Mouse (Mus musculus) stomach, postnatal 0 days (tissue): ENCODE measurements around the gene Inpp4a. TPM values are rescaled to one million over a fixed set of nuclear protein-coding genes. Genes with fewer than 3 reads are reported as not detected.

ENCODE experiments used
- ATAC-seq: fragments of 200-750 bp; cut with Nextera tagmentation; 2 replicates; pipeline ENCODE4 v1.8.0; 2017; ENCODE audit not compliant: low FRiP score, low TSS enrichment
- DNase-seq: peaks from one replicate; pipeline ENCODE4 v3.0.0-alpha.2; 2016; ENCODE audit warnings: low spot score
- H3K27ac ChIP-seq: fragments of 300-500 bp; sonication (generic); replicated peaks from 2 replicates; pipeline ENCODE4 v1.5.1; 2014; ENCODE audit warnings: mild to moderate bottlenecking, control low read depth
- H3K27me3 ChIP-seq: fragments of 300-500 bp; sonication (generic); 2 replicates; pipeline ENCODE4 v1.6.1; 2014; ENCODE audit warnings: low read length; ENCODE audit not compliant: control insufficient read depth, insufficient read depth
- H3K36me3 ChIP-seq: fragments of 300-500 bp; sonication (generic); 2 replicates; pipeline ENCODE4 v1.6.1; 2014; ENCODE audit warnings: low read length, mixed read lengths; ENCODE audit not compliant: control insufficient read depth, insufficient read depth
- H3K4me1 ChIP-seq: fragments of 300-500 bp; sonication (generic); replicated peaks from 2 replicates; pipeline ENCODE4 v1.6.1; 2014; ENCODE audit warnings: antibody characterized with exemption; ENCODE audit not compliant: control insufficient read depth, insufficient read depth
- H3K4me2 ChIP-seq: fragments of 300-500 bp; sonication (generic); replicated peaks from 2 replicates; pipeline ENCODE4 v1.6.1; 2014; ENCODE audit warnings: low read depth, mild to moderate bottlenecking, control low read depth, moderate library complexity
- H3K4me3 ChIP-seq: fragments of 300-500 bp; sonication (generic); 2 replicates; pipeline ENCODE4 v1.5.1; 2014; ENCODE audit warnings: low read depth, low read length, control low read depth
- H3K9ac ChIP-seq: fragments of 300-500 bp; sonication (generic); 2 replicates; pipeline ENCODE4 v1.6.1; 2014; ENCODE audit warnings: mild to moderate bottlenecking, low read length, control low read depth, mixed read lengths
- H3K9me3 ChIP-seq: fragments of 300-500 bp; sonication (generic); 2 replicates; pipeline ENCODE4 v1.6.1; 2016; ENCODE audit warnings: low read length; ENCODE audit not compliant: control insufficient read depth
- CTCF ChIP-seq: IDR thresholded peaks from 2 replicates; pipeline ENCODE4 v1.5.1; 2016; ENCODE audit warnings: antibody characterized with exemption, low read depth, mild to moderate bottlenecking, moderate library complexity
- EP300 ChIP-seq: optimal IDR thresholded peaks from 2 replicates; pipeline ENCODE3; 2016; ENCODE audit warnings: antibody characterized with exemption
- WGBS: fragments of 180-500 bp; shearing (Covaris S2); extraction: QIAGEN DNeasy Blood & Tissue Kit; methylation state at CpG from one replicate; pipeline ENCODE4 v1.1.7; 2014; 5-methylcytosine and 5-hydroxymethylcytosine counted together
- polyA plus RNA-seq: library from polyadenylated mRNA; unstranded; fragments of >200 nt; fragmentation: Nextera tagmentation; extraction: Ambion mirVana; gene quantifications from 2 replicates; pipeline ENCODE4 v1.2.1, GENCODE M21; 2015

The Inpp4a gene
- polyA plus RNA-seq, 1 experiment from 2014 or later = 10.6 TPM

DNA sequence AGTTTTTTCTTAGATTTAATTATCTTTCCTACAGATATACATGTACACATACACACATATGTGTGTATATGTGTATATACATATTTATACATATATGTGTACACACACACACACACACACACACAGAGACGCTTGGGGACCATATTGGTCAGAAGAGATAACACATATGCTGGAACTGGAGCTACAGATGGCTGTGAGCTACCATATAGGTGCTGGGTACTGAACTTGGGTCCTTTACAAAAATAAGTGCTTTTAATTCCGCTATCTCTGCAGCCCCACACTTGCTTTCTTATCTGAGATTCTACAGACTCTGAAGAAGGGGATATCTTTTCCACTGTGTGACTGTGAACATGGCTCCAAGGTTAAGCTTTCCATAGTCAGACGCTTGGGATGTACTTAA lies 43.6 kb downstream of the Inpp4a start:
- no peak overlapping the region for H3K27ac ChIP-seq
- H3K36me3 ChIP-seq = no peaks in the 10 kb centered on the region
- no peaks in the 10 kb centered on the region for H3K27me3 ChIP-seq
- 92% methylated on average over 3 of the region's 3 CpGs for WGBS
- ATAC-seq (no peak), DNase-seq (no peak)
- TF ChIP-seq EP300 (no peak), CTCF (no peak)
- H3K4me2 ChIP-seq = no peak overlapping the region
- no peak overlapping the region for H3K4me3 ChIP-seq
- H3K4me1 ChIP-seq = no peaks in the 10 kb centered on the region
- H3K9ac ChIP-seq = no peak overlapping the region
- no peaks in the 10 kb centered on the region for H3K9me3 ChIP-seq

DNA sequence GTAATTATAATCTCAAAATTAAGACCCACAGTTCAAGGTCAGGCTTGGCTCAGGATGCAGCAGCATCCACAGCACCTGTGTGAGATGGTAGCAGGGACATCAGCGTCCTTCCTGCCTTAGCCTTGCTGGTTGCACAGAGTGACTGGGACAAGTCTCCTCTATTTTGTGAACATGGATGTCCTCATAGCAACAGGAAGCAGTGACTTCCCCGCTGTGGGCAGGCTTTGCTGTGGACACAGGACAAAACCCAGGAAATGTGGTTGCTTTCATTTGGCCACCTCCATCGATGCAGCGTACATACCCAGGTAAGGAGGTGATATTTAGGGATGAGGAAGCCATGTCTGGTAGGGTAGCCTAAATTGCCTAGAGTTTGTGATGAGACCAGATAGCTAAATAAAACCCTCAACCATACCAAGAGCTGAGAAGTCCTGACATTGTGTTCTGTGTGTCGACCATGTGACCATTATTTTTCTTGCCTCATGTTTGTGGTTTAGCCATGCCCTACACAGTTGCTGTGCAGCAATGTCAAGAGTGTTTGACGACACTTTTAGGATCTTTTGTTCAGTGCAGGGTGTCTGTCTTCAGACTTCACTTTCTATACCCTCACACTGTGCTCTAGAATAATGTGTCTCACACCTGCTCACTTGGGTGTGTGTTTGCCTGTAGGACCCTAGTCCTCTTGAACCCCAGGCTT lies 44.7 kb downstream of the Inpp4a start:
- H3K36me3 ChIP-seq = no peaks in the 10 kb centered on the region
- no peak for DNase-seq
- 81% methylated on average over 6 of the region's 6 CpGs for WGBS
- no peak overlapping the region for H3K4me2 ChIP-seq
- no peak overlapping the region for H3K9ac ChIP-seq
- no peaks in the 10 kb centered on the region for H3K4me1 ChIP-seq
- H3K27ac ChIP-seq = no peak overlapping the region
- H3K9me3 ChIP-seq = no peaks in the 10 kb centered on the region
- TF ChIP-seq EP300 (no peak), CTCF (no peak)
- no peaks in the 10 kb centered on the region for H3K27me3 ChIP-seq
- H3K4me3 ChIP-seq = no peak overlapping the region
- ATAC-seq = no peak

DNA sequence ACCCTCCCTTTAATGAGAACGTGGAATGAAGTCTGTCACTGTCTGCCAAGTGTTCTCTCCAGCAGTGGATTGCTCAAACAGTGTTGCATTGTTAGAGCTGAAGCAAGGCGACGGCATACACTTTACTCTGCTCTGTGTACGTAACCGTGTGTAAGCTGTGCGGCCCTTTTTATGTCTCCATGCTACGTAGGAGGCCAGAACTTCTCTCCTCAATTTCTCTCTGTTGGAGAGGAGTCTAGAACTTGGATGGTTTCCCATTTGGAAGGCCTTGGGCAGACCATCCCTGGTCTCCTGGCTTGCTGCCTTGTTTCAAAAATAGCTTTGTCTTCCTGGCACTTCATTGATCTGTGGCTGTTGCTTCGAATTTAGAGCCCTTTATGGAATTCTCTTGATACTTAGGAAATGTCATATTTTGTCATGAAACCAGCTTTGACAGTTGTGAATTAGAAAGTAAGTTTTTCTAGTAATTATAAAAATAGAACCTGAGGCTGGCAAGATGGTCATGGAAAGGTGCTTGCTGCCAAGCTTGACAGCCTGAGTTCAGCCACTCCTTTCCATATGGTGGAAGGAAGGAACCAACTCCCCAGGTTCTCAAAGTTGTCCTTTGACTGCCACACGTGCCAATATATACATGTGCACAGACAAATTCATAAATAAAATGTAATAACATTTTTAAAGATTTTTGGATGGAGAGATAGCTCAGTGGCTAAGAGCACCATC lies 47.9 kb downstream of the Inpp4a start:
- H3K9me3 ChIP-seq = no peaks in the 10 kb centered on the region
- TF ChIP-seq CTCF (no peak), EP300 (no peak)
- H3K4me2 ChIP-seq = no peak overlapping the region
- H3K9ac ChIP-seq = no peak overlapping the region
- no peaks in the 10 kb centered on the region for H3K4me1 ChIP-seq
- ATAC-seq (0 out of 2 replicates have a peak, but pooled peaks have one; percentile 54), DNase-seq (no peak)
- H3K27ac ChIP-seq = no peak overlapping the region
- H3K4me3 ChIP-seq = no peak overlapping the region
- 30% methylated on average over 9 of the region's 9 CpGs for WGBS
- H3K27me3 ChIP-seq = no peaks in the 10 kb centered on the region
- no peaks in the 10 kb centered on the region for H3K36me3 ChIP-seq

DNA sequence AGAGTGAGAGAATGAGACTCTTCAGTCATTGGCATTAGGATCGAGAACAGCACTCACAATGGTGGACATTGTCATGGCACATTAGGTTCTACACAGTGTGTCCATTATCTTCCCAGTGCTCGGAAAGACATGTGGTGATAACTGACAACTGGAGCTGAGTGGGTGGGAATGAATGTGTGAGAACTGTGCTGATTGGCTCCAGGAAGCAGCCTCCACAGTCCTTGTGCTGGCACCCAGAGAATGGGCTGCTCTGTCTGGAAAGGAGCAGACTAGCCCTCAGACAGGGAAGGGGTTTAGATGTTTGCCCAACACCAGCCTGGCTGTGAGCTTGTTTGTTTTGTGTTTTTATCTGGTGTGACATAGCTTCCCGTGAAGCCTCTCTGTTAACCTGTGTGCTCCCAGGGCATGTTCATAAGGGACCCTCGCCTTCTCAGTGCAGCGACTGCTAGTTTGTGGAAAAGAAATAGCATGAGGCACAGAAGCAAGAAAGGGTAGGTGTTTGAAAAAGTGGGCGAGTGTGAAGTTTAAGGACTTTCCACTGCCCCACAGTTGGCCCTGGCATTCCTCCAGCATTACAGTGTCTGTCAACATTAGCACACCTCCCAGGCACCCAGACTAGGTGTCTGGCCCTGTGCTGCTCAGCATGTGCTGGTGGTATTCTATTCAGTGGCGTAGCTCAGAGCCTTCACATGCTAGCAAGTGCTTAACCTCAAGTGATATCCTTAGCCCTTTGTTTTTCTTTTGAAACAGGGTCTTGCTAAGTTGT lies 51.4 kb downstream of the Inpp4a start:
- peak; percentile 70 for ATAC-seq
- Histone ChIP-seq H3K36me3 (no peaks in the 10 kb centered on the region), H3K27ac (no peak overlapping the region; the same call in 1 of the 2 replicates), H3K4me2 (no peak overlapping the region), H3K9ac (no peak overlapping the region), H3K27me3 (no peaks in the 10 kb centered on the region), H3K4me1 (no peaks in the 10 kb centered on the region), H3K4me3 (no peak overlapping the region), H3K9me3 (no peaks in the 10 kb centered on the region)
- TF ChIP-seq CTCF (no peak), EP300 (no peak)
- 48% methylated on average over 7 of the region's 7 CpGs for WGBS
- DNase-seq = peak; percentile 59

DNA sequence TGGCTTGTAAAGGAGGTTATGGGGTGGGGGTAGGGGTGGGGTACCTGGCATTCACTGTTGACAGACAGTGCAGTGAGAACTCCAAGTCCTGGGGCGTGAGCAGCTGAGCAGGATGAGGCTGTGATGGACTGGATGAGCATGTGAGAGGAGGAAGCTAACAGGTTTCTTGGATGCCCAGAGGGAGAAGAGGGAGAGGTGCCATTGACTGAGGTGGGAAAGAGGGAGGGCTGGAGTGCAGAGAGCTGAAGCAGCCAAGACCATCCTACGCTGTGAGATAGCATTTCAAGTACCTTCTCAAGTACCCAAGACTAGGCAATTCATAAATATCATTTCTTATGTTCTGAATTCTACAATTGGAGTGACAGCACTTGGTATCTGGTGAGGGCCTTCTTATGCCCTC lies 52.3 kb downstream of the Inpp4a start:
- Histone ChIP-seq H3K4me1 (no peaks in the 10 kb centered on the region), H3K27ac (no peak overlapping the region), H3K4me3 (no peak overlapping the region), H3K4me2 (no peak overlapping the region), H3K27me3 (no peaks in the 10 kb centered on the region), H3K36me3 (no peaks in the 10 kb centered on the region), H3K9ac (no peak overlapping the region), H3K9me3 (no peaks in the 10 kb centered on the region)
- 91% methylated on average over 2 of the region's 2 CpGs for WGBS
- DNase-seq (no peak), ATAC-seq (no peak)
- TF ChIP-seq CTCF = no peak
- no peak for TF ChIP-seq EP300

DNA sequence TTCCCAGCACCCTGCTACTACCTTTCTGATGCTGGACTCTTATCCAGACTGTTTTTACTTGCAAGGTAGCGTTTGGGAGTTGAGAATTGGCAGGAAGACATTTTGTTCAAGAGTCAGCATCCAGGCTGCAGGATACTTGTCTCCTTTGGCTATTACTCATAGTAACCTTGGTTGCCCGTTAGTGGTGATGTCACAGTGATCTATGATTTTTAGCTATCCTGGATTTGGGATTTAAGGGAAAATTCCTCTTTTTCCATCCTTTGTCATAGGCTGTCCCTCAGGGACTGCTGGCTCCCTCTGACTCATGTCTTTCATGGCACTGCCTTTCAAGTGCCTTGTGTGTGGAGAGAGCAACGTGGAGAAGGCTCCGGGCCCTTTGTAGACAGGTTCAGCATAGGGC lies 53.8 kb downstream of the Inpp4a start:
- Histone ChIP-seq H3K4me1 (no peaks in the 10 kb centered on the region), H3K4me2 (no peak overlapping the region), H3K4me3 (no peak overlapping the region), H3K27me3 (no peaks in the 10 kb centered on the region), H3K9ac (no peak overlapping the region), H3K36me3 (no peaks in the 10 kb centered on the region), H3K9me3 (no peaks in the 10 kb centered on the region), H3K27ac (no peak overlapping the region)
- WGBS = 76% methylated on average over 4 of the region's 4 CpGs
- DNase-seq (no peak), ATAC-seq (no peak)
- TF ChIP-seq CTCF = no peak
- no peak for TF ChIP-seq EP300
